In genomic region chr11:28954673-28955304, GRCm38 (mm10) we compare ENCODE assay signal across 11 mouse cellular contexts.
DNase-seq lines count a peak whose midpoint lies in the region; ATAC-seq lines count a peak whose summit lies in the region.
"Had no signal": no experiment of that assay in that cellular context is flagged by ENCODE, and none has a peak within 500 bp of the region (broad histone marks: within the 10 kb centered on the region; RNA-seq: fewer than 3 reads in every experiment).

No protein-coding gene starts in this region.

- no peak overlapping the region for H3K4me3 ChIP-seq in embryonic facial prominence, embryonic 12.5 days
- H3K4me3 ChIP-seq in embryonic facial prominence, embryonic 10.5 days: no peak overlapping the region
- H3K4me3 ChIP-seq: myocyte had no signal

- no peaks in the 10 kb centered on the region for H3K27me3 ChIP-seq in embryonic facial prominence, embryonic 12.5 days
- H3K27me3 ChIP-seq in embryonic facial prominence, embryonic 10.5 days (replicated peaks; ENCODE audit: low read depth, poor library complexity, severe bottlenecking): no peaks in the 10 kb centered on the region

- peak; percentile 60; the same call in 1 of the 2 replicates for ATAC-seq in embryonic facial prominence, embryonic 12.5 days (ENCODE audit: insufficient number of reproducible peaks, insufficient read depth, low FRiP score, low TSS enrichment)

- H3K36me3 ChIP-seq in embryonic facial prominence, embryonic 12.5 days: no peaks in the 10 kb centered on the region
- H3K36me3 ChIP-seq in embryonic facial prominence, embryonic 10.5 days (replicated peaks): no peaks in the 10 kb centered on the region

- DNase-seq in embryonic facial prominence, embryonic 10.5 days (ENCODE audit: low spot score): no peak
- DNase-seq in Muller cell, postnatal 12 days (ENCODE audit: inconsistent ontology term): peak; percentile 88
- peak; percentile 65 for DNase-seq in gonadal fat pad, adult 2 months (ENCODE audit: low read depth)
- DNase-seq in lung, adult 18-20 months: peak; percentile 27 to 81
- DNase-seq in layer of hippocampus, postnatal 25 days (ENCODE audit: extremely low spot score in 1 of 2, low spot score in 1 of 2): no peak
- no peak for DNase-seq in thymus, adult 18-20 months
- no peak for DNase-seq in thymus, postnatal 36 days
- DNase-seq: gastrocnemius, postnatal 14 days; thymus, postnatal 25 days had no signal

- no peak overlapping the region for H3K27ac ChIP-seq in embryonic facial prominence, embryonic 12.5 days
- H3K27ac ChIP-seq in embryonic facial prominence, embryonic 10.5 days (replicated peaks): no peak overlapping the region

- H3K4me1 ChIP-seq in embryonic facial prominence, embryonic 12.5 days: no peaks in the 10 kb centered on the region
- H3K4me1 ChIP-seq in embryonic facial prominence, embryonic 10.5 days: no peaks in the 10 kb centered on the region

- H3K4me2 ChIP-seq in embryonic facial prominence, embryonic 12.5 days (replicated peaks): no peak overlapping the region

- 62% methylated on average over 6 of the region's 6 CpGs for WGBS in embryonic facial prominence, embryonic 12.5 days
- WGBS in embryonic facial prominence, embryonic 10.5 days: 71% methylated on average over 6 of the region's 6 CpGs

- no peak overlapping the region for H3K9ac ChIP-seq in embryonic facial prominence, embryonic 12.5 days

- H3K9me3 ChIP-seq in embryonic facial prominence, embryonic 12.5 days: no peaks in the 10 kb centered on the region
- H3K9me3 ChIP-seq in embryonic facial prominence, embryonic 10.5 days: no peaks in the 10 kb centered on the region

Comparison
In these comparisons a context has a peak if more than half of its experiments do, and no peak if none do; other contexts are left out.
1. DNase-seq: peak in Muller cell, postnatal 12 days (single experiment), gonadal fat pad, adult 2 months (single experiment) and lung, adult 18-20 months (2 of 2); none in embryonic facial prominence, embryonic 10.5 days (single experiment), layer of hippocampus, postnatal 25 days (0 of 2), thymus, adult 18-20 months (0 of 2) and thymus, postnatal 36 days (0 of 2).